Mouse (Mus musculus) limb, embryonic 10.5 days (tissue): ENCODE results near the gene Scgb1b17. TPM values are rescaled to one million over a fixed set of nuclear protein-coding genes. Genes with fewer than 3 reads are reported as not detected.
"Not testable (repeated sequence)": the region's sequence is repeated elsewhere in the genome, so short reads cannot be mapped to it uniquely, and the experiment has no call there.

Experiments used
- DNase-seq: peaks from one replicate; pipeline ENCODE4 v3.0.0-alpha.2; 2017; ENCODE audit warnings: low spot score
- H3K27ac ChIP-seq: fragments of 300-500 bp; sonication (generic); 2 replicates; pipeline ENCODE4 v1.5.1; 2016; ENCODE audit warnings: mild to moderate bottlenecking
- H3K27me3 ChIP-seq: fragments of 300-500 bp; sonication (generic); 2 replicates; pipeline ENCODE4 v1.6.1; 2016; ENCODE audit warnings: low read depth, mild to moderate bottlenecking; ENCODE audit not compliant: poor library complexity, severe bottlenecking
- H3K36me3 ChIP-seq: fragments of 300-500 bp; sonication (generic); 2 replicates; pipeline ENCODE4 v1.6.1; 2016; ENCODE audit warnings: mild to moderate bottlenecking, moderate library complexity
- H3K4me1 ChIP-seq: fragments of 300-500 bp; sonication (generic); 2 replicates; pipeline ENCODE4 v1.6.1; 2016
- H3K4me3 ChIP-seq: fragments of 300-500 bp; sonication (generic); 2 replicates; pipeline ENCODE4 v1.5.1; 2016; ENCODE audit warnings: mild to moderate bottlenecking, moderate library complexity
- H3K9me3 ChIP-seq: fragments of 300-500 bp; sonication (generic); replicated peaks from 2 replicates; pipeline ENCODE4 v1.6.1; 2016; ENCODE audit warnings: mild to moderate bottlenecking
- polyA plus RNA-seq: library from polyadenylated mRNA; unstranded; fragments of >200 nt; fragmentation: Nextera tagmentation; extraction: Ambion mirVana; gene quantifications from 2 replicates; pipeline ENCODE4 v1.2.1, GENCODE M21; 2016

The Scgb1b17 gene
- not detected in 2 replicates for polyA plus RNA-seq

DNA sequence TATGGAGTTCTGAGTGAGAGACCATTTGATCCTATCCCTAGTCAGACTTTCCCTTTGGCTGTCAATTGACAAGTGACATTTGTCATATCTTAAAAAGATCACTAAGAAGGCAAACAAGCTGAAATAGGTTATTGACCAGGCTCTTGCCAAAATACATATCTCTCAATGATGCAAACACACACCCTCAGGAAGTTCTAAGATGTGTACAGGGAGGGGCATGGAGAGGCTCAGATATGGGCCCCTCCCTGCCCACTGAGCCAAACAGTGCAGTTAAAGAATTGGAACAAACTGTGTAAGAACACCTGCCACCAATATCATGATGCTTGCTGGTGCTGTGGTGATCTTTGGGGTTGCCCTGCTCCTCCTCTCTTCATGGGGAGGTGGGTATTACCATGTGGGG lies at the start of gene Scgb1b17:
Gene Scgb1b17 (plus strand): TSS at position 301 of the 400 bp plus-strand sequence.
- H3K27ac ChIP-seq, H3K27me3 ChIP-seq, DNase-seq, H3K4me3 ChIP-seq, H3K4me1 ChIP-seq, H3K9me3 ChIP-seq, H3K36me3 ChIP-seq: not testable (repeated sequence)

DNA sequence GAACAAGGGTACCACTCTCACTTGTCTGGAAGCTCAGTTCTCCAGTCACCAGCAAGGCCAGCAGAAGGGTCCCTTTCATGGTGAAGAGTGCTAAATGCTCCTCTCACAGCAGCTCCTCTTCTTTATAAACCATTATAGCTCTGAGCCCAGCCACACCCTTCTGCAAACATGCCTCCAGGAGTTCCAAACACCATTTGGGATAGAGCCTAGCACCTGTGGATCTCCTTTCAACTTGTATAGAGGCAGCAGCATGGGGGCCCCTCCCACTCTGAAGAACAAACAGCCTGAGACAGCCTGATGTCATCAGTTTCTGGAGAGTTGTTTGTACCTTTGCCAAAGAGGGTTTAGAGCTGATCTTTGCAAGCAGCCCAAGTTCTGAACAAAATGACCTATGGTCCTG lies 6.8 kb upstream of the Scgb1b17 start, which contains the start of gene Scgb2b17:
Gene Scgb2b17 (minus strand): TSS at position 101 of the 400 bp plus-strand sequence.
- not testable (repeated sequence) for DNase-seq, H3K4me3 ChIP-seq, H3K27ac ChIP-seq, H3K9me3 ChIP-seq, H3K4me1 ChIP-seq, H3K27me3 ChIP-seq, H3K36me3 ChIP-seq

Other genes with a start within 250 kb of the Scgb1b17 start
- gene Scgb2b15, start 233.8 kb upstream of the Scgb1b17 start, polyA plus RNA-seq = not detected in 2 replicates
- gene Scgb1b15, start 226.9 kb upstream of the Scgb1b17 start, polyA plus RNA-seq = not detected in 2 replicates
- not detected in 2 replicates for gene Scgb2b17, start 6.9 kb upstream of the Scgb1b17 start, polyA plus RNA-seq
- gene Scgb2b18, start 110.4 kb downstream of the Scgb1b17 start, polyA plus RNA-seq = not detected in 2 replicates
- not detected in 2 replicates for gene Scgb1b18, start 122.1 kb downstream of the Scgb1b17 start, polyA plus RNA-seq
- gene Scgb2b19, start 216.9 kb downstream of the Scgb1b17 start, polyA plus RNA-seq = not detected in 2 replicates
- not detected in 2 replicates for gene Scgb1b19, start 223.8 kb downstream of the Scgb1b17 start, polyA plus RNA-seq